Mouse (Mus musculus): ENCODE data around the gene Atp2b1. TPM values are rescaled to one million over a fixed set of nuclear protein-coding genes. Genes with fewer than 3 reads are reported as not detected.

Gene Atp2b1
- polyA plus RNA-seq, 1 experiment = 36.2 TPM

GRCm38 (mm10) chr10:98959385-98959784 lies 45.2 kb downstream of the Atp2b1 start:
- Histone ChIP-seq H3ac (ENCODE audit: control insufficient read depth, insufficient read length) (no peak overlapping the region), H3K27me3 (ENCODE audit: control insufficient read depth, insufficient read depth, insufficient read length) (no peaks in the 10 kb centered on the region), H3K79me2 (ENCODE audit: control insufficient read depth, insufficient read depth) (peaks cover 100% of the 10 kb centered on the region), H3K4me2 (ENCODE audit: low read depth) (no peak overlapping the region), H3K36me3 (ENCODE audit: control insufficient read depth, insufficient read depth) (no peaks in the 10 kb centered on the region), H3K4me3 (no peak overlapping the region)
- no peak for TF ChIP-seq REST (IDR thresholded peaks at IDR 0.05; ENCODE audit: insufficient read depth, insufficient read length)
- TF ChIP-seq POLR2AphosphoS2 (IDR thresholded peaks at IDR 0.05; ENCODE audit: insufficient read length, low read depth) = no peak
- TF ChIP-seq E2F4 (IDR thresholded peaks at IDR 0.05; ENCODE audit: insufficient read depth) = no peak
- no peak for TF ChIP-seq USF1 (IDR thresholded peaks at IDR 0.05; ENCODE audit: low read depth)
- TF ChIP-seq MYOD1 (IDR thresholded peaks at IDR 0.05; ENCODE audit: control insufficient read depth in 1 of 3, insufficient read length in 2 of 3, low read depth in 2 of 3) = no peak
- TF ChIP-seq TCF12 (IDR thresholded peaks at IDR 0.05; ENCODE audit: insufficient read depth, poor library complexity, severe bottlenecking) = no peak
- no peak for TF ChIP-seq CEBPB (IDR thresholded peaks at IDR 0.05; ENCODE audit: insufficient read depth, poor library complexity, severe bottlenecking)
- TF ChIP-seq SRF (IDR thresholded peaks at IDR 0.05; ENCODE audit: control insufficient read depth, insufficient read length, low read depth) = no peak
- no peak for TF ChIP-seq TCF3 (IDR thresholded peaks at IDR 0.05; ENCODE audit: insufficient read length, low read depth)
- TF ChIP-seq POLR2A (IDR thresholded peaks at IDR 0.05; ENCODE audit: insufficient read length, low read depth) = no peak
- TF ChIP-seq MAX (IDR thresholded peaks at IDR 0.05; ENCODE audit: low read depth) = no peak
- no peak for TF ChIP-seq MYOG (IDR thresholded peaks at IDR 0.05; ENCODE audit: control insufficient read depth in 1 of 3, insufficient read depth in 1 of 3, insufficient read length in 2 of 3, low read depth in 2 of 3)

- H3K4me3 ChIP-seq = no peak overlapping the region
- H3K36me3 ChIP-seq (ENCODE audit: control insufficient read depth, insufficient read depth) = no peaks in the 10 kb centered on the region
- H3K27me3 ChIP-seq (ENCODE audit: control insufficient read depth, insufficient read depth, insufficient read length) = no peaks in the 10 kb centered on the region
- TF ChIP-seq POLR2AphosphoS2 (IDR thresholded peaks at IDR 0.05; ENCODE audit: insufficient read length, low read depth) = no peak
- TF ChIP-seq USF1 (IDR thresholded peaks at IDR 0.05; ENCODE audit: low read depth) = no peak
- TF ChIP-seq MYOD1 (IDR thresholded peaks at IDR 0.05; ENCODE audit: control insufficient read depth in 1 of 3, insufficient read length in 2 of 3, low read depth in 2 of 3) = no peak
- TF ChIP-seq TCF3 (IDR thresholded peaks at IDR 0.05; ENCODE audit: insufficient read length, low read depth) = no peak
- no peak for TF ChIP-seq TCF12 (IDR thresholded peaks at IDR 0.05; ENCODE audit: insufficient read depth, poor library complexity, severe bottlenecking)
- no peak for TF ChIP-seq SRF (IDR thresholded peaks at IDR 0.05; ENCODE audit: control insufficient read depth, insufficient read length, low read depth)
- no peak for TF ChIP-seq MAX (IDR thresholded peaks at IDR 0.05; ENCODE audit: low read depth)
- TF ChIP-seq REST (IDR thresholded peaks at IDR 0.05; ENCODE audit: insufficient read depth, insufficient read length) = no peak
- no peak for TF ChIP-seq E2F4 (IDR thresholded peaks at IDR 0.05; ENCODE audit: insufficient read depth)
- TF ChIP-seq MYOG (IDR thresholded peaks at IDR 0.05; ENCODE audit: control insufficient read depth in 1 of 3, insufficient read depth in 1 of 3, insufficient read length in 2 of 3, low read depth in 2 of 3) = no peak
- TF ChIP-seq POLR2A (IDR thresholded peaks at IDR 0.05; ENCODE audit: insufficient read length, low read depth) = no peak
- TF ChIP-seq CEBPB (IDR thresholded peaks at IDR 0.05; ENCODE audit: insufficient read depth, poor library complexity, severe bottlenecking) = no peak
- peaks cover 100% of the 10 kb centered on the region for H3K79me2 ChIP-seq (ENCODE audit: control insufficient read depth, insufficient read depth)
- no peak overlapping the region for H3ac ChIP-seq (ENCODE audit: control insufficient read depth, insufficient read length)
- H3K4me2 ChIP-seq (ENCODE audit: low read depth) = no peak overlapping the region
Observed at GRCm38 (mm10) chr10:98960911-98961310, 46.7 kb downstream of the Atp2b1 start.

DNA sequence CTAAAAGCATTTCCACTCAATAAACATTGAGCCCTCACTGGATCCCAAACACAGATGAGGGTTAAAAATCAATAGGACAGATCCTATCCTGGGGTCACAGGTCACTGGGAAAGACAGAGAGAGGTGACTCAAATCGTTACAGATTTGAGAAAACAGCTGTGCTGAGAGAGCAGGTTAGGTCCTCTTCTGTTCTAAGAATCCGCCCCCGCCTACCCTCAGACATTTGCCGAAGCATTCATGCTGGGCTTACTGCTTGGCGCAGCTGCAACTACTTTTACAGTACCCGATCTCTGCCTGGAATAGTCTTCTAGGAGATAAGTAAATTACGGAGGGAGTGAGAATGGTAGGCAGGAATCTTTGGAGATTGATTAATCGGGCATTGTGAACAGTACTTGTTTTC lies 47.9 kb downstream of the Atp2b1 start:
- TF ChIP-seq POLR2AphosphoS2 (IDR thresholded peaks at IDR 0.05; ENCODE audit: insufficient read length, low read depth) = no peak
- peak in 2 of 3 experiments; percentile 8 to 47 for TF ChIP-seq MYOD1 (IDR thresholded peaks at IDR 0.05; ENCODE audit: control insufficient read depth in 1 of 3, insufficient read length in 2 of 3, low read depth in 2 of 3)
- no peak for TF ChIP-seq MAX (IDR thresholded peaks at IDR 0.05; ENCODE audit: low read depth)
- no peak for TF ChIP-seq POLR2A (IDR thresholded peaks at IDR 0.05; ENCODE audit: insufficient read length, low read depth)
- TF ChIP-seq REST (IDR thresholded peaks at IDR 0.05; ENCODE audit: insufficient read depth, insufficient read length) = no peak
- TF ChIP-seq MYOG (IDR thresholded peaks at IDR 0.05; ENCODE audit: control insufficient read depth in 1 of 3, insufficient read depth in 1 of 3, insufficient read length in 2 of 3, low read depth in 2 of 3) = peak in 1 of 3 experiments; percentile 32
- no peak for TF ChIP-seq E2F4 (IDR thresholded peaks at IDR 0.05; ENCODE audit: insufficient read depth)
- no peaks in the 10 kb centered on the region for H3K27me3 ChIP-seq (ENCODE audit: control insufficient read depth, insufficient read depth, insufficient read length)
- no peaks in the 10 kb centered on the region for H3K36me3 ChIP-seq (ENCODE audit: control insufficient read depth, insufficient read depth)
- no peak overlapping the region for H3K4me2 ChIP-seq (ENCODE audit: low read depth)
- H3ac ChIP-seq (ENCODE audit: control insufficient read depth, insufficient read length) = no peak overlapping the region
- H3K4me3 ChIP-seq = no peak overlapping the region
- peaks cover 100% of the 10 kb centered on the region for H3K79me2 ChIP-seq (ENCODE audit: control insufficient read depth, insufficient read depth)

DNA sequence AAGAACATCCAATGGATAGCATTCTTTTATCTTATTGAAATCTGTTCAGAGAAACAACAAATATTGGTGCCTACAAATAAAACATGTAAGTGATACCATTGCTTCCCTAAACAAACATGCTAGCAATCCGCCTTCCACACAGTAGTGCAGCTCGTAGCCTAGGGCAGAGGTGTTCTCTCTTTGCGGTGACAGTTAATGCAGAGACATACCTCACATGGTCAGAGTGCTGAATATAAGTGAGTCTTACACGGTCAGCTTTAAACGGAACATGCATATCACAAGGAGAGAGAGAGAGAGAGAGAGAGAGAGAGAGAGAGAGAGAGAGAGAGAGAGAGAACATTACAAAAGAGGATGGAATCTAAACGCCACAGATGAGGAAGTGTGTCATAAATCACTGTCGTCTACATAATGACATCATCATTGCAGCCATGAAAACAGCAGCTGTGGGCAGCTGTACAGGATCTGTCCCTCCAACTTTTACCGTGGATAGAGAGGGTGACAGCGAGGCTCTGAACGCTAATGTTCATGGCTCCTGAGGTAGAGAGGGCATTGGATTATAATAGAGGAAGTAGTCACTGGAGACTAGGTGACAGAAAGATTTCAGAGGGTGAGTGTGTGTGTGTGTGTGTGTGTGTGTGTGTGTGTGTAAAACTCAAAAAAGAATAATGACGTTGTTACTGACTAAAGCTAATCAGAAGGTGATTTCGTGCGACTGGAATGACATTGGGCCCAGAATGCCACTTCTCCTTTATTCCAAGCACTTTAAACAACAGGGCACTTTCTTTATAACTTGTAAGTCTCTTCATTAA lies 52.4 kb downstream of the Atp2b1 start:
- Histone ChIP-seq H3K79me2 (ENCODE audit: control insufficient read depth, insufficient read depth) (peaks cover 96% of the 10 kb centered on the region), H3K27me3 (ENCODE audit: control insufficient read depth, insufficient read depth, insufficient read length) (no peaks in the 10 kb centered on the region), H3K4me2 (ENCODE audit: low read depth) (no peak overlapping the region), H3K4me3 (no peak overlapping the region), H3ac (ENCODE audit: control insufficient read depth, insufficient read length) (no peak overlapping the region), H3K36me3 (ENCODE audit: control insufficient read depth, insufficient read depth) (peaks cover 30% of the 10 kb centered on the region)
- TF ChIP-seq MYOG (IDR thresholded peaks at IDR 0.05; ENCODE audit: control insufficient read depth in 1 of 3, insufficient read depth in 1 of 3, insufficient read length in 2 of 3, low read depth in 2 of 3) (no peak), POLR2A (IDR thresholded peaks at IDR 0.05; ENCODE audit: insufficient read length, low read depth) (no peak), CEBPB (IDR thresholded peaks at IDR 0.05; ENCODE audit: insufficient read depth, poor library complexity, severe bottlenecking) (no peak), SRF (IDR thresholded peaks at IDR 0.05; ENCODE audit: control insufficient read depth, insufficient read length, low read depth) (no peak), MAX (IDR thresholded peaks at IDR 0.05; ENCODE audit: low read depth) (no peak), MYOD1 (IDR thresholded peaks at IDR 0.05; ENCODE audit: control insufficient read depth in 1 of 3, insufficient read length in 2 of 3, low read depth in 2 of 3) (no peak), TCF12 (IDR thresholded peaks at IDR 0.05; ENCODE audit: insufficient read depth, poor library complexity, severe bottlenecking) (no peak), TCF3 (IDR thresholded peaks at IDR 0.05; ENCODE audit: insufficient read length, low read depth) (no peak), REST (IDR thresholded peaks at IDR 0.05; ENCODE audit: insufficient read depth, insufficient read length) (no peak), E2F4 (IDR thresholded peaks at IDR 0.05; ENCODE audit: insufficient read depth) (no peak), POLR2AphosphoS2 (IDR thresholded peaks at IDR 0.05; ENCODE audit: insufficient read length, low read depth) (no peak), USF1 (IDR thresholded peaks at IDR 0.05; ENCODE audit: low read depth) (no peak)
